In the genomic region with DNA sequence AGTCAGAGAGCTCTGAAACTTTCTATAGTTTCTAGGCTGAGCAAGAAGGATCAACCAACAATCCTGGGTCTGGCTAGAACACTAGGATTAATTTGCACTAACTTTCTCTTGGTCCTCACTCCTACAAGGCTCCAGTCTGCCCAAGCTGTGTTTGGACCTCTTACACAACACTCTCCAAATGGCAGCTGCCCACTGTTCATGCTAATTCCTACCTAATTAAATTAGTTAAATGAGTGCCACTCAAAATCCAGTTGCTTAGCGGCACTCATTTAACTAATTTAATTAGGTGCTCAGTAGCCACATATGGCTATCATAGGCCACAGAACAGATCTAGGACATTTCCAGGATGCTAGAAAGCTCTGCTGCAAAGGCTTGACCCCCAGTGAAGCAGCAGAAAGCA, we compare ENCODE assay signal across 26 mouse cellular contexts. TPM values are rescaled to one million over a fixed set of nuclear protein-coding genes. Genes with fewer than 3 reads are reported as not detected.
A peak's percentile ranks its signal among the peaks of the same experiment; 100 is the strongest.
DNase-seq lines count a peak whose midpoint lies in the region; ATAC-seq and TF ChIP-seq lines count a peak whose summit lies in the region.
"Had no signal": no experiment of that assay in that cellular context is flagged by ENCODE, and none has a peak within 500 bp of the region (broad histone marks: within the 10 kb centered on the region; RNA-seq: fewer than 3 reads in every experiment).

No protein-coding gene starts in this region.

- H3K4me1 ChIP-seq in hindbrain, postnatal 0 days (ENCODE audit: insufficient read depth, low read length): no peaks in the 10 kb centered on the region
- H3K4me1 ChIP-seq in hindbrain, embryonic 12.5 days: no peaks in the 10 kb centered on the region
- H3K4me1 ChIP-seq: embryonic facial prominence, embryonic 10.5 days; embryonic facial prominence, embryonic 13.5 days; forebrain, embryonic 15.5 days; hindbrain, embryonic 13.5 days; intestine, embryonic 15.5 days had no signal

- TF ChIP-seq CTCF in hindbrain, postnatal 0 days (IDR thresholded peaks at IDR 0.05; ENCODE audit: low read depth): no peak
- TF ChIP-seq CTCF in brain, embryonic 14.5 days (IDR thresholded peaks at IDR 0.05; ENCODE audit: borderline replicate concordance, extremely low read depth, insufficient read depth, insufficient read length): no peak

- TF ChIP-seq POLR2A in brain, embryonic 14.5 days (IDR thresholded peaks at IDR 0.05; ENCODE audit: borderline replicate concordance, extremely low read depth, insufficient read depth, insufficient read length, poor library complexity, severe bottlenecking): no peak

- H3K27ac ChIP-seq in hindbrain, postnatal 0 days: no peak overlapping the region
- no peak overlapping the region for H3K27ac ChIP-seq in hindbrain, embryonic 12.5 days
- H3K27ac ChIP-seq: embryonic facial prominence, embryonic 10.5 days; embryonic facial prominence, embryonic 13.5 days; forebrain, embryonic 15.5 days; hindbrain, embryonic 13.5 days; intestine, embryonic 15.5 days had no signal

- H3K9ac ChIP-seq in hindbrain, postnatal 0 days (replicated peaks; ENCODE audit: low read length): no peak overlapping the region
- no peak overlapping the region for H3K9ac ChIP-seq in hindbrain, embryonic 12.5 days
- H3K9ac ChIP-seq: embryonic facial prominence, embryonic 13.5 days; forebrain, embryonic 15.5 days; hindbrain, embryonic 13.5 days; intestine, embryonic 15.5 days had no signal

- DNase-seq in cerebellum, postnatal 10 days: peak; percentile 20 to 29
- peak; percentile 54 for DNase-seq in heart, adult 11 months
- DNase-seq in heart, postnatal 36 days: no peak
- peak; percentile 59 for DNase-seq in hindbrain, postnatal 0 days (ENCODE audit: low spot score)
- DNase-seq in brain, embryonic 14.5 days (ENCODE audit: low read depth): peak; percentile 57
- no peak for DNase-seq in thymus, postnatal 25 days
- DNase-seq: adrenal gland, adult 8-10 months; adrenal gland, postnatal 25 days; cerebellum, adult 11 months; cerebellum, adult 2 months; cerebellum, adult 9-11 months; cerebellum, postnatal 36 days; embryo, embryonic 11 days; gastrocnemius, postnatal 10 days; gastrocnemius, postnatal 36 days; kidney, adult 11 months had no signal

- WGBS in hindbrain, postnatal 0 days: 59% methylated on average over 1 of the region's 1 CpGs
- WGBS in hindbrain, embryonic 12.5 days: 81% methylated on average over 1 of the region's 1 CpGs

- no peaks in the 10 kb centered on the region for H3K27me3 ChIP-seq in hindbrain, postnatal 0 days (ENCODE audit: insufficient read depth, low read length)
- H3K27me3 ChIP-seq in hindbrain, embryonic 12.5 days: no peaks in the 10 kb centered on the region
- H3K27me3 ChIP-seq: embryonic facial prominence, embryonic 13.5 days; forebrain, embryonic 15.5 days; hindbrain, embryonic 13.5 days; intestine, embryonic 15.5 days had no signal

- H3K9me3 ChIP-seq in hindbrain, postnatal 0 days (ENCODE audit: low read length): no peaks in the 10 kb centered on the region
- no peaks in the 10 kb centered on the region for H3K9me3 ChIP-seq in hindbrain, embryonic 12.5 days (replicated peaks)
- H3K9me3 ChIP-seq: embryonic facial prominence, embryonic 10.5 days; embryonic facial prominence, embryonic 13.5 days; forebrain, embryonic 15.5 days; hindbrain, embryonic 13.5 days; intestine, embryonic 15.5 days had no signal

- no peak overlapping the region for H3K4me3 ChIP-seq in hindbrain, postnatal 0 days (ENCODE audit: low read length)
- no peak overlapping the region for H3K4me3 ChIP-seq in hindbrain, embryonic 12.5 days
- H3K4me3 ChIP-seq: embryonic facial prominence, embryonic 10.5 days; embryonic facial prominence, embryonic 13.5 days; erythroblast, embryonic 14.5 days; forebrain, embryonic 15.5 days; hindbrain, embryonic 13.5 days; intestine, embryonic 15.5 days had no signal

- intact Hi-C loops in heart, postnatal 36 days (cut with DNase I): loop anchor here (10.0 kb wide), 1 partner anchor 1374 kb away; no protein-coding TSS in a partner anchor

- no peak for ATAC-seq in cerebellum, adult (ENCODE audit: insufficient number of reproducible peaks, low FRiP score, low TSS enrichment)
- ATAC-seq in hindbrain, postnatal 0 days: 0 out of 2 replicates have a peak, but pooled peaks have one; percentile 27
- no peak for ATAC-seq in hindbrain, embryonic 12.5 days (ENCODE audit: low FRiP score)
- ATAC-seq: activated CD4-positive, CD25-positive, alpha-beta regulatory T cell, adult 4 months; intestine, embryonic 15.5 days had no signal

- H3K36me3 ChIP-seq in hindbrain, postnatal 0 days (ENCODE audit: insufficient read depth, low read length): no peaks in the 10 kb centered on the region
- no peaks in the 10 kb centered on the region for H3K36me3 ChIP-seq in hindbrain, embryonic 12.5 days
- H3K36me3 ChIP-seq: embryonic facial prominence, embryonic 10.5 days; embryonic facial prominence, embryonic 13.5 days; forebrain, embryonic 15.5 days; hindbrain, embryonic 13.5 days; intestine, embryonic 15.5 days had no signal

- H3K4me2 ChIP-seq in hindbrain, postnatal 0 days (ENCODE audit: low read depth, low read length): no peak overlapping the region
- H3K4me2 ChIP-seq in hindbrain, embryonic 12.5 days (replicated peaks): no peak overlapping the region
- H3K4me2 ChIP-seq: embryonic facial prominence, embryonic 13.5 days; forebrain, embryonic 15.5 days; heart, embryonic 11.5 days; hindbrain, embryonic 13.5 days; intestine, embryonic 15.5 days had no signal

RNA-seq across cellular contexts. Expression of a gene that starts 59.9 kb away (rescaled TPM):
- 10 to 100 TPM; 37.3 to 43.3 TPM for total RNA-seq in heart, postnatal 36 days (2021)
- total RNA-seq in hindbrain, postnatal 0 days (2014; rRNA removed): 97.3 and 97.4 TPM in 2 replicates
- polyA plus RNA-seq in hindbrain, postnatal 0 days (2015; fragmentation: Nextera tagmentation; extraction: Ambion mirVana): 68.8 and 74.9 TPM in 2 replicates
- 99.8 and 113 TPM in 2 replicates for polyA plus RNA-seq in hindbrain, embryonic 12.5 days (2016; fragmentation: Nextera tagmentation; extraction: Ambion mirVana)
- polyA plus RNA-seq in brain, embryonic 14.5 days (2012; rRNA removed): 83.6 and 89.8 TPM in 2 replicates

Comparison
In these comparisons a context has a peak if more than half of its experiments do, and no peak if none do; other contexts are left out.
1. DNase-seq: peak in cerebellum, postnatal 10 days (2 of 2), heart, adult 11 months (single experiment), hindbrain, postnatal 0 days (single experiment) and brain, embryonic 14.5 days (single experiment); none in heart, postnatal 36 days (0 of 2) and thymus, postnatal 25 days (single experiment).